Mouse (Mus musculus) G1E-ER4 (cell line): Measurements from ENCODE around the gene Frmd8. TPM values are rescaled to one million over a fixed set of nuclear protein-coding genes. Genes with fewer than 3 reads are reported as not detected.

Experiments
- GATA1 ChIP-seq: IDR thresholded peaks from one replicate; pipeline ENCODE4 v1.8.0; 2012; ENCODE audit warnings: low read length, inconsistent platforms
- polyA plus RNA-seq: library from polyadenylated mRNA; stranded (reverse); fragments of >175 nt; gene quantifications from 2 replicates; pipeline ENCODE4 v1.2.3, GENCODE M21; 2012

Frmd8 gene
- polyA plus RNA-seq, 1 experiment, result 12.9 TPM

- no peak for TF ChIP-seq GATA1
These were observed 74.2 kb downstream of the Frmd8 start for GRCm38 (mm10) chr19:5800632-5801431.

GRCm38 (mm10) chr19:5800350-5800631, 74.8 kb downstream of the Frmd8 start:
- no peak for TF ChIP-seq GATA1

Other genes with a start within 250 kb of the Frmd8 start
- gene Rela, start 237.8 kb downstream of the Frmd8 start, polyA plus RNA-seq, result 79.0 and 109 TPM in 2 replicates
- 89.3 and 105 TPM in 2 replicates for gene Sipa1, start 211.6 kb downstream of the Frmd8 start, polyA plus RNA-seq
- gene Map3k11, start 186.5 kb downstream of the Frmd8 start, polyA plus RNA-seq, result 136 and 165 TPM in 2 replicates
- 206 and 209 TPM in 2 replicates for gene Pcnx3, start 186.4 kb downstream of the Frmd8 start, polyA plus RNA-seq
- gene Kcnk7, start 170.9 kb downstream of the Frmd8 start, polyA plus RNA-seq, result 0.21 and 0.23 TPM in 2 replicates
- 91.2 and 97.8 TPM in 2 replicates for gene Ehbp1l1, start 149.0 kb downstream of the Frmd8 start, polyA plus RNA-seq
- 71.1 and 79.7 TPM in 2 replicates for gene Fam89b, start 145.6 kb downstream of the Frmd8 start, polyA plus RNA-seq
- not detected in 2 replicates for gene Ltbp3, start 134.4 kb downstream of the Frmd8 start, polyA plus RNA-seq
- 76.3 and 96.3 TPM in 2 replicates for gene Scyl1, start 103.9 kb downstream of the Frmd8 start, polyA plus RNA-seq
- gene Slc25a45, start 2.5 kb upstream of the Frmd8 start, polyA plus RNA-seq, result 0.15 and 0.64 TPM in 2 replicates
- gene Tigd3, start 18.9 kb upstream of the Frmd8 start, polyA plus RNA-seq, result 0.73 and 1.3 TPM in 2 replicates
- 34.4 and 70.2 TPM in 2 replicates for gene Dpf2, start 37.7 kb upstream of the Frmd8 start, polyA plus RNA-seq
- 0.39 and 0.43 TPM in 2 replicates for gene Cdc42ep2, start 49.5 kb upstream of the Frmd8 start, polyA plus RNA-seq
- gene Pola2, start 88.9 kb upstream of the Frmd8 start, polyA plus RNA-seq, result 45.7 and 48.5 TPM in 2 replicates
- not detected in 2 replicates for gene Slc22a20, start 110.9 kb upstream of the Frmd8 start, polyA plus RNA-seq
- 83.7 and 139 TPM in 2 replicates for gene Capn1, start 140.6 kb upstream of the Frmd8 start, polyA plus RNA-seq
- 90.1 and 101 TPM in 2 replicates for gene Syvn1, start 171.3 kb upstream of the Frmd8 start, polyA plus RNA-seq
- 37.7 and 52.6 TPM in 2 replicates for gene Mrpl49, start 182.5 kb upstream of the Frmd8 start, polyA plus RNA-seq
- gene Fau, start 182.6 kb upstream of the Frmd8 start, polyA plus RNA-seq, result 3,884 and 3,991 TPM in 2 replicates
- gene Znhit2, start 185.9 kb upstream of the Frmd8 start, polyA plus RNA-seq, result 98.9 and 102 TPM in 2 replicates
- gene Tm7sf2, start 193.1 kb upstream of the Frmd8 start, polyA plus RNA-seq, result 26.5 and 33.6 TPM in 2 replicates
- 39.5 and 65.2 TPM in 2 replicates for gene Vps51, start 202.0 kb upstream of the Frmd8 start, polyA plus RNA-seq
- not detected in 2 replicates for gene Tmem262, start 204.8 kb upstream of the Frmd8 start, polyA plus RNA-seq
- gene Gm28374, start 207.0 kb upstream of the Frmd8 start, polyA plus RNA-seq, result 0.53 and 0.67 TPM in 2 replicates
- gene Zfpl1, start 209.7 kb upstream of the Frmd8 start, polyA plus RNA-seq, result 61.7 and 75.6 TPM in 2 replicates
- 13.3 and 17.8 TPM in 2 replicates for gene Cdca5, start 209.7 kb upstream of the Frmd8 start, polyA plus RNA-seq
- 3.5 and 4.9 TPM in 2 replicates for gene AC131692.1, start 219.1 kb upstream of the Frmd8 start, polyA plus RNA-seq
- gene Naaladl1, start 230.5 kb upstream of the Frmd8 start, polyA plus RNA-seq, result 0.38 and 0.46 TPM in 2 replicates
- 82.9 and 91.0 TPM in 2 replicates for gene Sac3d1, start 243.4 kb upstream of the Frmd8 start, polyA plus RNA-seq